Mouse (Mus musculus) adrenal gland, postnatal 36 days (tissue): ENCODE data around the gene Ppp1r16b. TPM values are rescaled to one million over a fixed set of nuclear protein-coding genes. Genes with fewer than 3 reads are reported as not detected.

Experiments used
- DNase-seq, 2 experiments: peaks; one replicate each; pipeline ENCODE4 v3.0.0; 2021; ENCODE audit warnings: mixed read lengths in 1 of 2
- total RNA-seq, 2 experiments: library from RNA; stranded (reverse); gene quantifications; 2 replicates each; pipeline ENCODE4 v1.2.3; 2021

Ppp1r16b gene
- total RNA-seq, 2 experiments from 2014 or later = 8.8 to 14.1 TPM

DNA sequence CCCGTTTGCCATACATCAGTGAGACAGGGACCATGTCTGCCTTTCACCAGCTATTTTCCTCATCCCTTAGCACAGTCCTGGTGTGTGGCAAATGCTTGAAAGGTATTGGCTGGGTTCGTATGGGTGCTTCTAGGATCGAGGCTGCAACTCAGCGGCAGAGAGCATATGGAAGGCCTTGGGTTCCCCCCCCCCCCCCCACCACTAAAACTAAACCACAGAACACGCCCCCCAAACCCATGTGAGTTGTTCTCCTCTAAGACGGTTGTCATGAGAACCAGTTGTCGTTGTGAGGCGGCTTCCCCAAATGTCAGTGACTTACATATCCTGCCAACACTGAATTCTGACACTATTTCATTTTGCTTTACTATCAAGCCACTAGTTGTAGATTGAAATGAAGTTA lies 24.9 kb downstream of the Ppp1r16b start:
- DNase-seq = no peak

DNA sequence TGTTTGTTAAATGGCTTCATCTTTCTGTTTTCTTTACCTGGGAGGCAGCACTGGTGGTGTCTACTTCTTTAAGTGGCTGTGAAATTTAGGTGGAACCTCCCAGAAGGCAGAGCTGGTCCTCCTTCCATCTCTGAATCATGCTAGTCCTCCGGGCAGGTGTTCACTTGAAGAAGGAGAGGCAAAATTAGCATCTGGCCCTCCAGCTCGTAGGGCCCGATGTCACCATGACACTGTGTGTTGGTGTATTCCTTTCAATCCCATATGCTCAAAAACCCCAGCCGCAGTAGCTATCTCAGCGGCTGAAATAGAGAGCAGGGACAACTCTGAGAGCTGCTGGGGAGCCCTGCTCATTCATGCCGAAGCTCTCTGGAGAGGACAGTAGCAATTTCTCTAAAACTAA lies 27.0 kb downstream of the Ppp1r16b start:
- no peak for DNase-seq

GRCm38 (mm10) chr2:158695811-158696210 lies 30.6 kb downstream of the Ppp1r16b start:
- no peak for DNase-seq

DNA sequence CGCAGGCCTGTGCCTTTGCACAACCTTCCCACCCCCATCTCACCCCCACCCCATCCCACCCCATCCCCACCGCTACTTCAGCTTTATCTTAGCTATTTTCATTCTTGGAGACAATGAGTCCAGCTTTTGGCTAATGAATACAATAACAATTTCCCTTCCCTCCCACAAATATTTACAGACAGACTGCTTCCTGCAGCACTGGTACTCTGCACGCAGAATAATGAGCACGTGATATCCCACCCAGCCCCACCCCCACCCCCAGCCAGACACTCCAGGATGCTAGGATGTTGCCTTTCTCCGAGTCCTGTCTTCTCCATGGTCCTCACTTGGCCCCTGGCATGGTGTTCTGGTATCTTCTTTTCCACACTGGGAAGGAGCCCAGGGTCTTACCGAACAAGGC lies 31.3 kb downstream of the Ppp1r16b start:
- no peak for DNase-seq

GRCm38 (mm10) chr2:158699908-158700307 lies 34.7 kb downstream of the Ppp1r16b start:
- DNase-seq = no peak

DNA sequence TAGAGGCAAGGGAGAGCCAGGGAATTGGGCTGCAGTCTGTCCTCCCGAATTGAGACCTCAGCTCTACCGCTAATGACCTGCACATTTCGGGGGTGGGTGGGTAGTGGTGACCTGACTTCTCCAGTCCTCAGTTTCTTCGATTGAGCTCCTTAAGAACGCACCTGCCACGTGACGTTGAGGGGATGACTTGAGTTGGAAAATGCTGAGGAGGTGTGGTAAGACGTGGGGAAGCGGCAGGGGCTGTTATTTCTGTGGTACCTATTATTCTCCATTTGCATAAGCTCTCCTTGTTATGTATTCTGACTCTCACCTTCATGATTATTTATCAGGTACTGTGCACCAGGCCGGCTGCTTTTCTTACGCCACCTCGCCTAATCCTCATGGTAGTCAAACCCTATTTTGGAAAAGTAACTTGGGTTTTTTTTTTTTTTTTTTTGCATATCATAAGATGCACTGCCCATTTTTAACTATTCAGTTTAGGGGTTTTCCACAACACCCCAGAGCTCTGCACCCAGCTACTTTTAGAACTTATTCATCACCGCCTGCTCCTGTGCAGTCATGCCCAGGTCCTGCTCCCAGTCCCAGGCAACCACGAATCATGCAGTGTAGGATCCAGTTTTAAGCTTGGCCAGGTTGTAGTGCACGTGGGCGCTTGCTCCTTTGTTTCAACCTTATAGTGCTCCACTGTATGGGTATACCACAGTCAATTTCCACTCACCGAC lies 35.5 kb downstream of the Ppp1r16b start:
- no peak for DNase-seq

DNA sequence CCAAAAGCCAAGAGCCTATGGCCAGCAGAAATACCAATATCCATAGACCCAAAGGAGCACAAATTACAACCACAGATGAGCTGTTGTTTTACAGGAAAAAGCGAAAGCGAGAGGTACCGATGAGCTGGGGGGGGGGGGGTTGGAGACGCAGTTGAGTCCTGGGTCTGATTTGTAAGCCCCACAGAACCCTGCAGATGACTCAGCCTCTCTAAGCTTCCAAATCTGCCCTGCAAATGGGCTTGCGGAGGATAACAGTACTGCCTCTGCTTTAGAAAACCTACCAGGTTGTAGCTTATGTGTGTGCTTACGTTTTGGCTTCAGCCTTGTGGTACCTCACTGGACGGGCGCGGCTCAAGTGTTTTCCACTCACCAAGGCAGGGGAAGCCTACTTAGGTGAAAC lies 36.3 kb downstream of the Ppp1r16b start:
- DNase-seq = no peak

GRCm38 (mm10) chr2:158702176-158702575 lies 37.0 kb downstream of the Ppp1r16b start:
- DNase-seq = no peak

- no peak for DNase-seq
Observed at GRCm38 (mm10) chr2:158704720-158705119, 39.5 kb downstream of the Ppp1r16b start.

DNA sequence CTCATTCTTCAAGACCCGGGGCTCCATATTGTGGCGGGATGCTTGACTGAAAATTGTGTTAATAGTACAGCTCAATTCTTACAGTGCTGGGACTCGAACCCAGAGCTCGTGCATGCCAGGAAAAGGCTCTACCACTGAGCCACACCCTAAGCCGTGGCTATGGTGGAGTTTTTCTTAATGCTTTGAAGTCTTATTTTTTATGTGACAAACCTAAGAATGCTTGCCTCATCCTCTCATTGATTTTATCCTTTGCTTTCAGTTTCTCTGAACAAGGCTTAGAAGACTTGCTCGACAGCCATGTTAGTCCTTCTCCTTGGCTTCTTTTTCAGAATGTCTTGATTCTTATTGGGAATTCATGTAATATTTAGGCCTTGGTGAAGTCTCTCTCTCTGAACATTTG lies 40.3 kb downstream of the Ppp1r16b start:
- DNase-seq = no peak

- DNase-seq = no peak
Observed at GRCm38 (mm10) chr2:158706704-158707408, 41.7 kb downstream of the Ppp1r16b start.

DNA sequence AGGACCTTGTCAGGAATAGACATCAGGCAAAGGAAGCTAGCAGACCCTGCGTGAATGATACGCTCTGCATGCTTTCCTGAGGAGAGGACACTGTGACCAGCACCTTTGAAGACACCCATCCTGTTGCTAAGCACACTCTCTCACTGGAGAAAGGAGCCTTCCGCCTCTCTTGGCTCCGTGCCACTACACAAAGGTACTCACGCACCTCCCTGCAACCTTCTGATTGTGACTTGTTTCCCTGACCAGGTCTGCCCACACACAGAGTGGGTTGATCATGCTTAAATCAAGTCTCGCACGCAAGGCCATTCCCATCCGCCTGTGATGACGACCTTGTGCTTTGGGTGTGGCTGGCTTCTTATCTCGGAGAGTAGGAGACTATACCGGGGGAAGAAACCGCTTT lies 42.9 kb downstream of the Ppp1r16b start:
- DNase-seq = no peak

DNA sequence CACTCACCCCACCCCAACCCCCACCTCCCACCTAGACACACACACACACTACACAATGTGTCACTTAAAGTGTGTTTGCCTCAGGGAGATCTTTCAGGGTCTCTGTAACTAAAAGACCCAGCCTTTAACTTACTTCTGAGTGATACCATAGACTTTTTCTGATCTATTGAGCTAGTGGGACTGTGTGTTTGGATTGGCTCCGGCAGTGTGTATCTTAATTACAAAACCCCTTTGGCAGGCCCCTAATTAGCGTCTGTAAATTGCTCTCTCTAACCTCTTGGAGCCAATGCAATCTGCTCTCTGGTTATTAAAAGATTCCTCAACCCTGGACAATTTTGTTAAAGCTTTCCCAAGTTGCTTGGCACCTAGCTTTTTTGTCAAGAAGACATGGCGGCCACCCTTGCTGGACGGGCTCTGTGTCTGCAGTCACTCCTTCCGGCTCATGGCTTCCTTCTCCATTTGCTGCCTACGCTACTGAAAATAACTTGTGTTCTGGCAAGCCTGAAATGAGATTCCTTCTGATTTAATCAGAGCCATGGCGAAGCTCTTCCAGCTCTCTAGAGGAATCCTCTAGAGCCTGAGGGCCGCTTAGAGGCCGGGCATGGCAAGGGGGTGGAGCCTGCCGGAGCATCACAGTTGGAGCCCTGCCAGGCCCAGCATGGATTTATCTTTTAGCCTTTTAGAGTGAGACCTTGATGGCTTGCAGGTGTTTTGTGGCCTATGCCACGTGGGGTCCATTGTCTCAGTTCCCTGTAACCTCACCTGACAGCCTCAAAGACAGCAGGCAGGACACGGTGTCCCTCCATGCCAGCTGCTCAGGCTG lies 46.9 kb downstream of the Ppp1r16b start:
- peak in 1 of 2 experiments; percentile 42 for DNase-seq

DNA sequence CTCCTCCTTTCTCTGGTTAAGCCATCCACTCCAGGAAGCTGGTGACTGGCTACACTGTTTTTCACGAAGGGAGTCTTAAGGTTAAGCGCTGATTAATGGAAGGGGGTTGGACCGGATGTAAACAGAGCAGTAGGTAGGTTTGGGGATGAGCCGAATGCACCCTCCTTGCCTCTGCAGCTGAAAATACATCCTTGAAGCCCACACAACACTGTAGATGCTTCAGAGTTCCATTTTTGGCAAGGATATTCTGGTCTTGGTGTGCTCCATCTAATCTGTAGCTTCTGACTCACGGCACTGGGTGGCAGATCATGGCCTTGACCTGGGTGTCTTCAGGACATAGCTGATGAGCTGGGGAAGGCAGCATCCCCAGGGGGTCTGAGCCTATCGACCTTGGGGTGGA lies 49.6 kb downstream of the Ppp1r16b start:
- no peak for DNase-seq

DNA sequence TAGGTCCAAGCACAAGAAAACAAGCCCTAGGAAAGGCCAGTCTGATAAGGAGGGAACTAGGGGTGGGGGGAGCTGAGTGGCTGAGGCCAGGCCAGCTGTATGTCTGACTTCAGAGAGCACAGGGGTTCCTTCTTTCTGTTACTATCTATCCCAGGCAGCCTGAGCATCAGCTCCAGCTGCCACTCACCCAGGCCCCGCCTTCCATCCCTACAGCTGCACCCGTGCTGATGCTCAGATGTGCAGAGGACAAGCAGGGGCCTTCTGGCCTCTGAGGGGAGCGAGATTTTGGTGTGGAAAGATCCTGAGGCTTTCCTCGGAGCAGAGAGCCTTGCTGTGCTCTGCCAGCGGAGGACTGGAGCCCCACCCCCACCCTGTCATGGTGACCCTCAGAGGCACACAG lies 50.9 kb downstream of the Ppp1r16b start:
- DNase-seq = no peak

DNA sequence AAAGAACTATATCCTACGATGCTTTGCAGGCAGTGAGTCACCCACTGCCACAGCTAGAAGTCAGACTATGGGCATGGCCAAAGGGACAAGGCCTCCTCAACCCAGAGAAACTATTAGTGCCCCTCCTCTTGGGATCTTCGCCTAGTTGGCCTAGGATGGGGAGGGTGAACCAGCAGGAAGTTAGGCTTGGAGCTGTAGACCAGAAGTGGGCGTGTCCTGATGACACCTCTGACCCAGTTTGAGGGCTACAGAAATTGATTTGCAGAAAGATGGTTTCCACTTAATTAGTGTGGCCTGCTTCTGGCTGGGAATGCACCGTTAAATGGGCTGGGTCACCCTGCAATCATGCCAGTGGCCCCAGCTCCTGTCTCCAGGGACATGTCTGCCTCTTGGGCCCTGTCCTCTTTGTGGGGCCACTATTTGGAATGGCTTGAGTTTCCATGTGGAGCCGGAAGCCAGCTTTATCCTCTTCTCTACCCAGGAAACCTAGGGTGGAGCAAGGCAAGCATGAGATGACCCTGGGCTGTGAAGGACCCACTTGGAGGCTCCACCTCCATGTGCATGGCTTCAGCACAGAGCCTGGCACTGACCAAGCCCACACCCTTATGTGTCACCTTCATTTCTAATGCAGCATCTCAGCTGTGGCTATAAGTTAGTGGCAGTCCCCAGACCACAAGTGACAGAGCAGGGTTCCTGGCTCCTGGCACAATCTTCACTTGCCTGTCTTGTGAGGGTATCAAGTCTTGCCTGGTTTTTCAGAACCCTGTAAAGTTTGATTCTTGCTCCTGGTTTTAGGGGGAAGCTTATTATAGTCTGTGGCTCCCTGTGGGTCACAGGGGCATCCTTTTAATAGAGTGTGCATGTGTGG lies 52.6 kb downstream of the Ppp1r16b start:
- DNase-seq = no peak

GRCm38 (mm10) chr2:158718816-158719549 lies 53.8 kb downstream of the Ppp1r16b start:
- DNase-seq = no peak

DNA sequence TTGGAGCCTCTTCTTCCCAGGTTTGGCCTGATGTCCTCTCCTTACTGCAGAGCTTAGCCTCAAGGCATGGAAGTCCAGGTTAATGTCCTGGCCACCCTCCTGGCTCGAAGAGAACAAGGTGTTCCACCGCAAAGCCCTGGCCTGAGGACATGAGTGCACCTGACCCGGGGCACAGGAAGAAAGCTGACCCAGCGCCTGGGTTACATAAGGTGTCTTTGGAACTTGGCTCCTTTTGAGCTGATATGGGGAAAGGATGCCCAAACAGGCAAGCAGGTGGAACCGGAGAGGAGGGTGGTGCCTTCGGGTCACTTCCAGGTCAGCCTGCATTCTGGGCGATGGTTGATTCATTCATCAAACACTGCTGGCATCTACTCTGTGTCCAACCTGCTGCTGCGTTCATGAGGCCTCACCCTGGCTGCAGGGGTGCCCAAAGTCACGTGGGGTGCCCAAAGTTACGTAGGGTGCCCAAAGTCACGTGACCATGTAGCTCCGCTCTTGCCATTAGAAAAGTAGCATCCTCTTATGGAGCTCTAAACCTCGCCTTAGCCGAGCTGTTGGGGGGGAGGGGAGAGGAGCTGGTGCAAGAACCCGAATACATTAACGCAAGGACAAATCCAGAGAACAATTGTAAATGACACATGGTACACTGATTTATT lies 55.6 kb downstream of the Ppp1r16b start:
- no peak for DNase-seq

GRCm38 (mm10) chr2:158721481-158721880 lies 56.3 kb downstream of the Ppp1r16b start:
- DNase-seq = no peak

GRCm38 (mm10) chr2:158722135-158722534 lies 56.9 kb downstream of the Ppp1r16b start:
- no peak for DNase-seq
